Mouse (Mus musculus): ENCODE measurements around the gene 4932414N04Rik. TPM values are rescaled to one million over a fixed set of nuclear protein-coding genes. Genes with fewer than 3 reads are reported as not detected.
A peak's percentile ranks its signal among the peaks of the same experiment; 100 is the strongest.
"Not testable (repeated sequence)": the region's sequence is repeated elsewhere in the genome, so short reads cannot be mapped to it uniquely, and the experiment has no call there.

4932414N04Rik gene
- polyA plus RNA-seq, 1 experiment from 2014 or later = not detected

GRCm38 (mm10) chr2:68782268-68783132 lies 126.2 kb downstream of the 4932414N04Rik start:
- no peaks in the 10 kb centered on the region for H3K9me3 ChIP-seq (ENCODE audit: control insufficient read depth, low read length)
- DNase-seq (ENCODE audit: low spot score) = no peak

GRCm38 (mm10) chr2:68783664-68784063 lies 127.4 kb downstream of the 4932414N04Rik start:
- H3K4me2 ChIP-seq (ENCODE audit: low read depth, low read length, severe bottlenecking); DNase-seq (ENCODE audit: low spot score); H3K4me3 ChIP-seq (ENCODE audit: low read depth, low read length); H3K9ac ChIP-seq (ENCODE audit: low read length); H3K27me3 ChIP-seq (ENCODE audit: control insufficient read depth, insufficient read depth, low read length); H3K4me1 ChIP-seq (replicated peaks; ENCODE audit: control insufficient read depth, insufficient read depth, low read length); H3K36me3 ChIP-seq (ENCODE audit: control insufficient read depth, insufficient read depth, low read length); H3K27ac ChIP-seq (ENCODE audit: low read depth, low read length); H3K9me3 ChIP-seq (ENCODE audit: control insufficient read depth, low read length); ATAC-seq (replicated peaks; ENCODE audit: low FRiP score): not testable (repeated sequence)
- WGBS = 92% methylated on average over 8 of the region's 8 CpGs

More at GRCm38 (mm10) chr2:68782268-68783132, 126.2 kb downstream of the 4932414N04Rik start:
- no peak overlapping the region for H3K27ac ChIP-seq (ENCODE audit: low read depth, low read length)
- 68% methylated on average over 16 of the region's 16 CpGs for WGBS
- ATAC-seq (replicated peaks; ENCODE audit: low FRiP score) = no peak
- no peaks in the 10 kb centered on the region for H3K27me3 ChIP-seq (ENCODE audit: control insufficient read depth, insufficient read depth, low read length)
- no peak overlapping the region for H3K4me3 ChIP-seq (ENCODE audit: low read depth, low read length)
- no peaks in the 10 kb centered on the region for H3K36me3 ChIP-seq (ENCODE audit: control insufficient read depth, insufficient read depth, low read length)
- no peaks in the 10 kb centered on the region for H3K4me1 ChIP-seq (replicated peaks; ENCODE audit: control insufficient read depth, insufficient read depth, low read length)
- H3K4me2 ChIP-seq (ENCODE audit: low read depth, low read length, severe bottlenecking) = no peak overlapping the region
- no peak overlapping the region for H3K9ac ChIP-seq (ENCODE audit: low read length)

GRCm38 (mm10) chr2:68784710-68785427 lies 128.6 kb downstream of the 4932414N04Rik start:
- H3K36me3 ChIP-seq (ENCODE audit: control insufficient read depth, insufficient read depth, low read length) = no peaks in the 10 kb centered on the region
- H3K4me1 ChIP-seq (replicated peaks; ENCODE audit: control insufficient read depth, insufficient read depth, low read length) = no peaks in the 10 kb centered on the region
- H3K9ac ChIP-seq (ENCODE audit: low read length) = no peak overlapping the region
- no peak overlapping the region for H3K4me3 ChIP-seq (ENCODE audit: low read depth, low read length)
- H3K27ac ChIP-seq (ENCODE audit: low read depth, low read length) = no peak overlapping the region
- no peak overlapping the region for H3K4me2 ChIP-seq (ENCODE audit: low read depth, low read length, severe bottlenecking)
- no peaks in the 10 kb centered on the region for H3K9me3 ChIP-seq (ENCODE audit: control insufficient read depth, low read length)
- 40% methylated on average over 5 of the region's 5 CpGs for WGBS
- peak; percentile 83 for DNase-seq (ENCODE audit: low spot score)
- peak; percentile 86 for ATAC-seq (replicated peaks; ENCODE audit: low FRiP score)
- H3K27me3 ChIP-seq (ENCODE audit: control insufficient read depth, insufficient read depth, low read length) = no peaks in the 10 kb centered on the region

- no peak overlapping the region for H3K27ac ChIP-seq (ENCODE audit: low read depth, low read length)
- no peaks in the 10 kb centered on the region for H3K27me3 ChIP-seq (ENCODE audit: control insufficient read depth, insufficient read depth, low read length)
- no peaks in the 10 kb centered on the region for H3K4me1 ChIP-seq (replicated peaks; ENCODE audit: control insufficient read depth, insufficient read depth, low read length)
- H3K4me2 ChIP-seq (ENCODE audit: low read depth, low read length, severe bottlenecking) = no peak overlapping the region
- H3K36me3 ChIP-seq (ENCODE audit: control insufficient read depth, insufficient read depth, low read length) = no peaks in the 10 kb centered on the region
- H3K9ac ChIP-seq (ENCODE audit: low read length) = no peak overlapping the region
- 87% methylated on average over 3 of the region's 3 CpGs for WGBS
- ATAC-seq (replicated peaks; ENCODE audit: low FRiP score) (no peak), DNase-seq (ENCODE audit: low spot score) (no peak)
- no peaks in the 10 kb centered on the region for H3K9me3 ChIP-seq (ENCODE audit: control insufficient read depth, low read length)
- no peak overlapping the region for H3K4me3 ChIP-seq (ENCODE audit: low read depth, low read length)
Observed at GRCm38 (mm10) chr2:68787161-68787675, 130.9 kb downstream of the 4932414N04Rik start.

GRCm38 (mm10) chr2:68792296-68792695 lies 136.0 kb downstream of the 4932414N04Rik start:
- Histone ChIP-seq H3K27me3 (ENCODE audit: control insufficient read depth, insufficient read depth, low read length) (no peaks in the 10 kb centered on the region), H3K9me3 (ENCODE audit: control insufficient read depth, low read length) (no peaks in the 10 kb centered on the region), H3K27ac (ENCODE audit: low read depth, low read length) (no peak overlapping the region), H3K9ac (ENCODE audit: low read length) (no peak overlapping the region), H3K4me1 (replicated peaks; ENCODE audit: control insufficient read depth, insufficient read depth, low read length) (no peaks in the 10 kb centered on the region), H3K4me3 (ENCODE audit: low read depth, low read length) (no peak overlapping the region), H3K4me2 (ENCODE audit: low read depth, low read length, severe bottlenecking) (no peak overlapping the region), H3K36me3 (ENCODE audit: control insufficient read depth, insufficient read depth, low read length) (no peaks in the 10 kb centered on the region)
- DNase-seq (ENCODE audit: low spot score) (no peak), ATAC-seq (replicated peaks; ENCODE audit: low FRiP score) (no peak)
- WGBS = 90% methylated on average over 5 of the region's 5 CpGs

GRCm38 (mm10) chr2:68793472-68793871 lies 137.2 kb downstream of the 4932414N04Rik start:
- Histone ChIP-seq H3K27me3 (ENCODE audit: control insufficient read depth, insufficient read depth, low read length) (no peaks in the 10 kb centered on the region), H3K4me3 (ENCODE audit: low read depth, low read length) (no peak overlapping the region), H3K4me1 (replicated peaks; ENCODE audit: control insufficient read depth, insufficient read depth, low read length) (no peaks in the 10 kb centered on the region), H3K9me3 (ENCODE audit: control insufficient read depth, low read length) (no peaks in the 10 kb centered on the region), H3K36me3 (ENCODE audit: control insufficient read depth, insufficient read depth, low read length) (no peaks in the 10 kb centered on the region), H3K4me2 (ENCODE audit: low read depth, low read length, severe bottlenecking) (no peak overlapping the region), H3K27ac (ENCODE audit: low read depth, low read length) (no peak overlapping the region), H3K9ac (ENCODE audit: low read length) (no peak overlapping the region)
- DNase-seq (ENCODE audit: low spot score) (no peak), ATAC-seq (replicated peaks; ENCODE audit: low FRiP score) (no peak)
- 79% methylated on average over 1 of the region's 1 CpGs for WGBS

GRCm38 (mm10) chr2:68794181-68794580 lies 137.9 kb downstream of the 4932414N04Rik start:
- Histone ChIP-seq H3K4me3 (ENCODE audit: low read depth, low read length) (no peak overlapping the region), H3K27ac (ENCODE audit: low read depth, low read length) (no peak overlapping the region), H3K4me1 (replicated peaks; ENCODE audit: control insufficient read depth, insufficient read depth, low read length) (no peaks in the 10 kb centered on the region), H3K36me3 (ENCODE audit: control insufficient read depth, insufficient read depth, low read length) (no peaks in the 10 kb centered on the region), H3K9ac (ENCODE audit: low read length) (no peak overlapping the region), H3K27me3 (ENCODE audit: control insufficient read depth, insufficient read depth, low read length) (no peaks in the 10 kb centered on the region), H3K4me2 (ENCODE audit: low read depth, low read length, severe bottlenecking) (no peak overlapping the region), H3K9me3 (ENCODE audit: control insufficient read depth, low read length) (no peaks in the 10 kb centered on the region)
- 95% methylated on average over 5 of the region's 5 CpGs for WGBS
- no peak for DNase-seq (ENCODE audit: low spot score)
- ATAC-seq (replicated peaks; ENCODE audit: low FRiP score) = no peak

- ATAC-seq (replicated peaks; ENCODE audit: low FRiP score) = peak; percentile 39; the same call in 1 of the 2 replicates
- 62% methylated on average over 9 of the region's 9 CpGs for WGBS
- H3K4me1 ChIP-seq (replicated peaks; ENCODE audit: control insufficient read depth, insufficient read depth, low read length) = no peaks in the 10 kb centered on the region
- H3K36me3 ChIP-seq (ENCODE audit: control insufficient read depth, insufficient read depth, low read length) = no peaks in the 10 kb centered on the region
- no peaks in the 10 kb centered on the region for H3K9me3 ChIP-seq (ENCODE audit: control insufficient read depth, low read length)
- no peak overlapping the region for H3K4me3 ChIP-seq (ENCODE audit: low read depth, low read length)
- H3K27me3 ChIP-seq (ENCODE audit: control insufficient read depth, insufficient read depth, low read length) = no peaks in the 10 kb centered on the region
- DNase-seq (ENCODE audit: low spot score) = no peak
- no peak overlapping the region for H3K27ac ChIP-seq (ENCODE audit: low read depth, low read length)
- no peak overlapping the region for H3K4me2 ChIP-seq (ENCODE audit: low read depth, low read length, severe bottlenecking)
- H3K9ac ChIP-seq (ENCODE audit: low read length) = no peak overlapping the region
Observed at GRCm38 (mm10) chr2:68794616-68795015, 138.3 kb downstream of the 4932414N04Rik start.

Data from forebrain, embryonic 11.5 days (tissue).